Mouse (Mus musculus): ENCODE results near the gene BC048403. TPM values are rescaled to one million over a fixed set of nuclear protein-coding genes. Genes with fewer than 3 reads are reported as not detected.

Gene BC048403
- polyA plus RNA-seq (2015; fragmentation: Nextera tagmentation; extraction: Ambion mirVana) = 1.2 and 1.6 TPM in 2 replicates

DNA sequence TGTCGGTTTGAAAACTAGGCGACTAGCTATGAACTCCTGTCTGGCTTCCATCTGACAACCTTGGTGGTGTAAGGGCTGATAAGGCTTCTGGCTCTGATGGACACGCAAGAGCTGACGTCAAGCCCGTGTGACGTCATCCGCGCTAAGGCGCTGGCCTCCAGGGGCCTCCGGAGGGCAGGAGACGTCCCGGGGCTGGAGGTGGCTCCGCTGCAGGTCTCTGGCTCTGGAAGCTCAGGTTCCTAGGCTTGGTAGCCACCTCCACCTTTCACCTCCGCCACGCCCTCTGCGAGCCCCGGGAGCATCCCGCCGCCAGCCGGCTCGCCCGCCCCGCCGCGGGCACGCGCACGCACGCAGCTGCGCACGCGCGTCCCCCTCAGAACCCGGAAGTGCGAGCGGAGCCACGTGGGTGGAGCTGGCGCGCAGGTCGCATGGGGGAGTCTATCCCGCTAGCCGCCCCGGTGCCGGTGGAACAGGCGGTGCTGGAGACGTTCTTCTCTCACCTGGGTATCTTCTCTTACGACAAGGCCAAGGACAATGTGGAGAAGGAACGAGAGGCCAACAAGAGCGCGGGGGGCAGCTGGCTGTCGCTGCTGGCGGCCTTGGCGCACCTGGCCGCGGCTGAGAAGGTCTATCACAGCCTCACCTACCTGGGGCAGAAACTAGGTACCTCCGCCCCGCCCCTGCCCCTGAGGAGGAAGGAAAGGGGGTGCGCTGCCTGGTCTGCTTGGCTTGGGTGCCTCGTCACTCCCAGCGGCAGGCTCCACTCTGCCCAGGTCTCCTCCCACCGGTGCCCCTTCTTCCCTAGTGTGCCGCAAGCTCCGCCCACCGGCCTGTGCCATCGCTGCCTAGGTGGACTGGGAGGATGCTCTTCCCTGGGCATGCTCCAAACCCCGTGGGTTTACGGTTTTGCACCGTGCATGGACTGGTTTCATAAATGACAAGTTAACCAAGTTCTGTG lies at the start of gene BC048403:
BC048403 (plus strand) TSS at position 390 of the 958 bp plus-strand sequence.
- H3K4me2 ChIP-seq = peak within 1 kb of the TSS; percentile 96
- under 1% methylated on average over 66 of the region's 68 CpGs for WGBS (ENCODE audit: insufficient replicate concordance)
- H3K4me3 ChIP-seq (replicated peaks) = peak within 1 kb of the TSS; percentile 87
- H3K36me3 ChIP-seq (replicated peaks) = peaks cover 7% of the 10 kb centered on the region; the same call in 1 of the 2 replicates
- peak within 1 kb of the TSS; percentile 72 for H3K27ac ChIP-seq (replicated peaks)
- no peaks in the 10 kb centered on the region for H3K27me3 ChIP-seq
- no peaks in the 10 kb centered on the region for H3K9me3 ChIP-seq (replicated peaks)
- peak; percentile 93 for ATAC-seq (ENCODE audit: insufficient read depth)
- H3K4me1 ChIP-seq (replicated peaks) = peaks cover 19% of the 10 kb centered on the region
- peak within 1 kb of the TSS; percentile 62 for H3K9ac ChIP-seq

DNA sequence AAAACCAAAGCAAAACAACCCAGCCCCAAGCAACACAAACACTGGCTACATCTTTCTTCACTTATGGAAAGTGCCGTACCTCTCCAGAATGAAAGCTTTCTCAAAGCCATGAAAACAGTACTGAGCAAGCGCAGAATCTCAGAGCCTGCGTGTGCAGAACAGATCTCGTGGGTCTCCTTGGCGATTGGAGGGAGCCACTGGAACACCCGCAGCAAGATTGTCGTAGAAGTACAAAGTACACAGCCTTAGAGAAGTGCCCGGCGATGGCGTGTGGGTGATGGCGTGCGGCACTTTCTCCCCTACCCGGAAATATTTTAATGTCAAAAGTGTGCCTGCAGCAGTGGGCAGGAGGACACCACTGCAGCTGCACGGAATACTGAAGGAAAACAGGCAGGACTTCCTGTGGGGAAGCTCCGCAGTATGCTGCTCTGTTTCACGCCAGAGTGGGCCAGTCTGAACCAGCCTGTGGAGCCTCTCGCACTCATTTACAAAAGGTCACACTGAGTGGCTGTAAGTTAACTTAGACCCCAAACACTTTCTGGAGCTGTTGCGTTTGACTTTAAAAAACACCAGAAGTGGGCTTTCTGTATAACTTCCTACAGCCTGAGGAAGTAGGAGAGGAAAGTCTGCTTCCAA lies 46.7 kb upstream of the BC048403 start:
- Histone ChIP-seq H3K9ac (no peak overlapping the region), H3K4me3 (replicated peaks) (peak overlapping the region; percentile 28)
- 30% methylated on average over 18 of the region's 18 CpGs for WGBS (ENCODE audit: insufficient replicate concordance)

DNA sequence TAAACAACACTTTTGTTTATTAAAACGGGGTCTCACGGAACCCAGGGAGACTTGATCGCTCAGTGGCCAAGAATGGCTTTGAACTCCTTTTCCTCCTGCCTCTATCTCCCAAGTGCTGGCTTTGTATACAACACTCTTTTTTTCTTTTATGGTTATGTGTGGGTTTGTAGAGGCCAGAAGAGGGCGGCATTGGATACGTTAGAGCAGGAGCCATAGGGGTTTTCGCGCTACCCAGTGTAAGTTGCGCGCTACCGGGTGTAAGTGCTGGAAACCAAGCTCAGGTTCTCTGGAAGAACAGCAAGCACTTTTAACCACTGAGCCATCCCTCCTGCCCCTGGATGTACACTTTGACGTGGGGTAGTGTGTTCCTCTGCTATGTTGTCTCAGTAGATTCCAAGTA lies 45.2 kb upstream of the BC048403 start:
- H3K27me3 ChIP-seq = no peaks in the 10 kb centered on the region
- H3K4me3 ChIP-seq (replicated peaks) = no peak overlapping the region
- no peaks in the 10 kb centered on the region for H3K4me1 ChIP-seq (replicated peaks)
- no peaks in the 10 kb centered on the region for H3K36me3 ChIP-seq (replicated peaks)
- H3K9me3 ChIP-seq (replicated peaks) = no peaks in the 10 kb centered on the region
- no peak overlapping the region for H3K27ac ChIP-seq (replicated peaks)
- 81% methylated on average over 11 of the region's 11 CpGs for WGBS (ENCODE audit: insufficient replicate concordance)
- no peak overlapping the region for H3K9ac ChIP-seq
- no peak for ATAC-seq (ENCODE audit: insufficient read depth)
- H3K4me2 ChIP-seq = no peak overlapping the region

More for the DNA sequence above, 46.7 kb upstream of the BC048403 start:
- H3K27me3 ChIP-seq = no peaks in the 10 kb centered on the region
- no peak overlapping the region for H3K27ac ChIP-seq (replicated peaks)
- no peaks in the 10 kb centered on the region for H3K9me3 ChIP-seq (replicated peaks)
- ATAC-seq (ENCODE audit: insufficient read depth) = no peak
- H3K4me1 ChIP-seq (replicated peaks) = no peaks in the 10 kb centered on the region
- H3K4me2 ChIP-seq = peak overlapping the region; percentile 52
- no peaks in the 10 kb centered on the region for H3K36me3 ChIP-seq (replicated peaks)

GRCm38 (mm10) chr10:121701296-121702248 lies 38.2 kb upstream of the BC048403 start:
- WGBS (ENCODE audit: insufficient replicate concordance) = 39% methylated on average over 11 of the region's 11 CpGs
- ATAC-seq (ENCODE audit: insufficient read depth) = no peak
- H3K4me3 ChIP-seq (replicated peaks) = no peak overlapping the region
- H3K27me3 ChIP-seq = no peaks in the 10 kb centered on the region
- H3K9ac ChIP-seq = no peak overlapping the region
- H3K4me2 ChIP-seq = no peak overlapping the region
- H3K4me1 ChIP-seq (replicated peaks) = no peaks in the 10 kb centered on the region
- H3K27ac ChIP-seq (replicated peaks) = no peak overlapping the region
- no peaks in the 10 kb centered on the region for H3K36me3 ChIP-seq (replicated peaks)
- H3K9me3 ChIP-seq (replicated peaks) = no peaks in the 10 kb centered on the region

DNA sequence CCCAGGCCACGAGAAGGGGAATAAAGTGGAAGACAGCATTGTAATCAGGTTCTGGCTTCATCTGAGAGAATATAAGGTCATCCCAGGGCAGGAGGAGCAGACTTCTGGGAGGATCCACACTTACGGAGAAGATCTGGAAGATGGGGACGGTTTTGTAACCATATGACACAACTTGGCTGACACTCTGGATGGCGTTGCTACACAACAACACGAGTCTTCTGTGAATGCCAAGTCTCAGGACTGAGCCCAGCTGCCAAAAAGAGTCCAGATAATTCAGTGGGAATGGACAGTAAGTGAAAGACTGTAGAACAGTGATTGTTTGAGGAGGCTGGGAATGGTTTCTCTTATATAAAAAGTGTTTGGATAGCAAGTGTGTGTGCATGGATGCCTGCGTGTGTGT lies 36.1 kb upstream of the BC048403 start:
- Histone ChIP-seq H3K9ac (no peak overlapping the region), H3K9me3 (replicated peaks) (no peaks in the 10 kb centered on the region), H3K4me3 (replicated peaks) (no peak overlapping the region), H3K4me1 (replicated peaks) (no peaks in the 10 kb centered on the region), H3K27me3 (no peaks in the 10 kb centered on the region), H3K36me3 (replicated peaks) (no peaks in the 10 kb centered on the region), H3K4me2 (no peak overlapping the region), H3K27ac (replicated peaks) (no peak overlapping the region)
- WGBS (ENCODE audit: insufficient replicate concordance) = 61% methylated on average over 6 of the region's 6 CpGs
- ATAC-seq (ENCODE audit: insufficient read depth) = no peak

DNA sequence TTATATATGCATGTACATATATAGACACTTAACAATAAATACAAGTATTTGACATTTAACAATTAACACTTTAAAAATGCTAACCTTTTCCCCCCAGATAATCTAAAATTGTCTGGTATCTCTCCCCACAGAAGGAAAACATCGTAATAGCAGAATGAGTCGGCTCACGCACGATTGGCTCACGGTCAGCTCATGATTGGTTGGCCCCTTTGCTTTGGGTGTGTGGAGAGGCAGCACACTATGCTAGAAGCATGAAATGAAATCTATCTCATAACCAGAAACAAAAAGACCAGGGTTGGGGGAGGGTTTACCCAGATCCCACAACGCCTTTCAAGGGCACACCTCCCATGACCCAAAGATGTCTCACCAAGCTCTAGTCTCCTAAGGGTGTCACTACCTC lies 34.9 kb upstream of the BC048403 start:
- H3K9me3 ChIP-seq (replicated peaks) = no peaks in the 10 kb centered on the region
- H3K27me3 ChIP-seq = no peaks in the 10 kb centered on the region
- ATAC-seq (ENCODE audit: insufficient read depth) = no peak
- no peak overlapping the region for H3K9ac ChIP-seq
- H3K36me3 ChIP-seq (replicated peaks) = no peaks in the 10 kb centered on the region
- H3K27ac ChIP-seq (replicated peaks) = no peak overlapping the region
- H3K4me1 ChIP-seq (replicated peaks) = no peaks in the 10 kb centered on the region
- no peak overlapping the region for H3K4me3 ChIP-seq (replicated peaks)
- 63% methylated on average over 6 of the region's 6 CpGs for WGBS (ENCODE audit: insufficient replicate concordance)
- no peak overlapping the region for H3K4me2 ChIP-seq

DNA sequence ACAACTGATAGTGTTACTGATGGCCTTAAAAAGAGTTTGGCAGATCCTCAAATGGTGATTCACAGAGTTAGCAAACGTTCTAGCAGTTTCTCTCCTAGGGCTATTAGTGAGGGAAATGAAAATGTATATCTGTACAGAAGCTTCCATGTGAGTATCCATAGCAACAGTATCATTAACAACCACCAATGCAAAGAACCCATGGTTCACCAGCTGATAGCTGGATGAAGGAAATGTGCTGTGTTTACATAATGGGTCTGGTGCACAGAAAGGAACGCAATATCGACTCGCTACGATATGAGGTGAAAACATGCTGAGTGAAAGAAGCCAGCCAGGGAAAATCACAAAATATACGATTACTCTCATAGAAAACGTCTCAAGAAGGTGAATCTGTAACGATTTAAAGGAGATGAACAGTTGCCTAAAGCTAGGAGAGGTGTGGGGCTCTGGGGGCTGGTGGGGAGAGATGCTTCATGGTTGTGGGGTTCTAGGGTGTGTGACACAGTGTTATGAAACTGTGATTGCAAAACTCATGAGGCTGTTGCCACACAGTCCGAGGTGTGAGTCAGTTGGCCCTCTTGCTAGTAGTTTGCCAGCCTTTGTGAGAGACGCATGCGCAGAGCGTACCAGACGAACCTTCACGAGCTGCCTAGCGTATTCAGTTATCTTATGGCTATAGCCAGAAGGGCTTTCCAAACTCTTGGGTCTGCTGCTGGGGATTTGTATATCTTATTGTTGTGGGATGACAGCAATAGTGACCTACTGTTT lies 34.2 kb upstream of the BC048403 start:
- no peak overlapping the region for H3K9ac ChIP-seq
- H3K4me2 ChIP-seq = no peak overlapping the region
- no peaks in the 10 kb centered on the region for H3K4me1 ChIP-seq (replicated peaks)
- ATAC-seq (ENCODE audit: insufficient read depth) = no peak
- no peak overlapping the region for H3K27ac ChIP-seq (replicated peaks)
- H3K27me3 ChIP-seq = no peaks in the 10 kb centered on the region
- no peaks in the 10 kb centered on the region for H3K9me3 ChIP-seq (replicated peaks)
- WGBS (ENCODE audit: insufficient replicate concordance) = 69% methylated on average over 15 of the region's 15 CpGs
- H3K4me3 ChIP-seq (replicated peaks) = no peak overlapping the region
- H3K36me3 ChIP-seq (replicated peaks) = no peaks in the 10 kb centered on the region

- H3K4me1 ChIP-seq (replicated peaks) = no peaks in the 10 kb centered on the region
- H3K36me3 ChIP-seq (replicated peaks) = no peaks in the 10 kb centered on the region
- no peak overlapping the region for H3K4me2 ChIP-seq
- no peak overlapping the region for H3K9ac ChIP-seq
- no peak overlapping the region for H3K27ac ChIP-seq (replicated peaks)
- ATAC-seq (ENCODE audit: insufficient read depth) = no peak
- H3K4me3 ChIP-seq (replicated peaks) = no peak overlapping the region
- no peaks in the 10 kb centered on the region for H3K27me3 ChIP-seq
- no peaks in the 10 kb centered on the region for H3K9me3 ChIP-seq (replicated peaks)
Observed at GRCm38 (mm10) chr10:121716862-121717261, 22.9 kb upstream of the BC048403 start.

GRCm38 (mm10) chr10:121718896-121719585 lies 20.7 kb upstream of the BC048403 start:
- 83% methylated on average over 18 of the region's 18 CpGs for WGBS (ENCODE audit: insufficient replicate concordance)
- ATAC-seq (ENCODE audit: insufficient read depth) = no peak
- H3K9me3 ChIP-seq (replicated peaks) = no peaks in the 10 kb centered on the region
- H3K27ac ChIP-seq (replicated peaks) = no peak overlapping the region
- no peak overlapping the region for H3K4me2 ChIP-seq
- H3K9ac ChIP-seq = no peak overlapping the region
- no peak overlapping the region for H3K4me3 ChIP-seq (replicated peaks)
- H3K4me1 ChIP-seq (replicated peaks) = no peaks in the 10 kb centered on the region
- no peaks in the 10 kb centered on the region for H3K27me3 ChIP-seq
- H3K36me3 ChIP-seq (replicated peaks) = no peaks in the 10 kb centered on the region

DNA sequence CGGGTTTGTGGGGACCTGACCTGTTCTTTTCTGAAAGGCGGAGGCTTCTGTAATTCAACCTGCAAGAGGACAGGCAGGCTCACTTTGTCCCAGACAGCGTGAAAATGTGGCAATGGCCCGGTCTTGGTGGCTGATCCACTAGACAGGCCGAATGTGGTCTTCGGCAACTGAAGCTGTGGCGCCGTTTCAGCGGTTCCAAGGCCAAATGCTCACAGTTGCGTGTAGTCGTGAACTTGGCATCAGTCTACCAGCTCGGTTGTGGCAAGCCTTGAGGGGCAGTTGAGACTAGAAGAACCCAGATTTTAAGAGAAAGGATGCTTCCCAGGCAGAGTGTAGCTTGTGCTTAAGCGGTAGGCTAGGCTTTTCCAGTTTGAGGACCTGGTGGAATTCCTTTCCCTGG lies 19.0 kb upstream of the BC048403 start:
- Histone ChIP-seq H3K4me1 (replicated peaks) (no peaks in the 10 kb centered on the region), H3K9ac (no peak overlapping the region), H3K27me3 (no peaks in the 10 kb centered on the region), H3K4me3 (replicated peaks) (no peak overlapping the region), H3K9me3 (replicated peaks) (no peaks in the 10 kb centered on the region), H3K27ac (replicated peaks) (no peak overlapping the region), H3K4me2 (no peak overlapping the region), H3K36me3 (replicated peaks) (no peaks in the 10 kb centered on the region)
- ATAC-seq (ENCODE audit: insufficient read depth) = no peak
- WGBS (ENCODE audit: insufficient replicate concordance) = 81% methylated on average over 13 of the region's 13 CpGs
